Mouse (Mus musculus): ENCODE results near the gene Rhebl1. TPM values are rescaled to one million over a fixed set of nuclear protein-coding genes. Genes with fewer than 3 reads are reported as not detected.

Rhebl1 gene
- total and polyA plus RNA-seq, 3 experiments, result 0.69 to 3.6 (median 1.3) TPM

DNA sequence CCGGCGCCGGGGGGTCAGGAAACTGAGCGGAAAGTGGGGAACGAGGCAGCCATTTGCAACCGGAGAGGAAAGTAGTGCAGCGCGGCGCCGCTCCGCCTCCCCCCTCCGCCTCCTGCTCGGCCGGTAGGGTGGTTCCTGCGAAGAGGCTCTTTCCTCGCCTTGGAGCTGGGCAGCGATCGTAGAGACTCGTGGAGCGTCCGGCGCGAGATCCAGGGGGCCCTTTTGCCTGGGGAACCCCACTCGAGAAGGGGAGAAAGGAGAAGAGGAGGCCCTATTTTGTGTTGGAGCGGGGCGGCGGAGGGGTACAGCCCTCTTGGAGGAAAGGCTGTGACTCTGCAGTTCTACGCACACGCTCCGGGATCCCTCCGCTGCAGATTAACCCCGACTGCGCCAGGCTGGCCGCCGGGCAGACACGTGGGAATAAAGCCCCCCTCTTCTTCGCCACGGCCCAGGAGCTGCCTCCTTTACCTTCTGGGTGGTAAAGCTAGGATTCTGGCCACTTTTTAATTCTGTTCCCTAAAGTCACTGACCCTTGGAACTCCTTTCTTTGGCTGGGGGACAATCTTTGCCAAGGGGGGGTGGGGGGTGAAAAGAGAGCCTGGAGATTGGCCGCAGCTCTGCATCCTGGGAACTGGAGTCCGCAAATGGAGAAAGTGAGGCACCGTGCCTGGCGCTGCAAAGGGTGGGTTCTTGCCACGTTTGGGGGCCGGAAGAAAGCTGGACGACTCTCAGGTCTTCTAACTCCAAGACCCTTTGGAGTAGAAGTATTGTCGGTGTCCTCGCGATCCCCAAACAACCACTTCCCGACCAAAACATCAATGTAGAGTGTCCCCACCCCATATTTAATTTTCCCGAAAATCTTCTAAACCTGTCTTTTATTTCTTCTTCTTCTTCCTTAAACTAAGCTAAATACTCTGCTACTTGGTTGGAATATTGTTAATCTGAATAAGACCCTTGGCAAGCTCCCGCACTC lies 22.1 kb downstream of the Rhebl1 start:
- peak; percentile 94 for DNase-seq

DNA sequence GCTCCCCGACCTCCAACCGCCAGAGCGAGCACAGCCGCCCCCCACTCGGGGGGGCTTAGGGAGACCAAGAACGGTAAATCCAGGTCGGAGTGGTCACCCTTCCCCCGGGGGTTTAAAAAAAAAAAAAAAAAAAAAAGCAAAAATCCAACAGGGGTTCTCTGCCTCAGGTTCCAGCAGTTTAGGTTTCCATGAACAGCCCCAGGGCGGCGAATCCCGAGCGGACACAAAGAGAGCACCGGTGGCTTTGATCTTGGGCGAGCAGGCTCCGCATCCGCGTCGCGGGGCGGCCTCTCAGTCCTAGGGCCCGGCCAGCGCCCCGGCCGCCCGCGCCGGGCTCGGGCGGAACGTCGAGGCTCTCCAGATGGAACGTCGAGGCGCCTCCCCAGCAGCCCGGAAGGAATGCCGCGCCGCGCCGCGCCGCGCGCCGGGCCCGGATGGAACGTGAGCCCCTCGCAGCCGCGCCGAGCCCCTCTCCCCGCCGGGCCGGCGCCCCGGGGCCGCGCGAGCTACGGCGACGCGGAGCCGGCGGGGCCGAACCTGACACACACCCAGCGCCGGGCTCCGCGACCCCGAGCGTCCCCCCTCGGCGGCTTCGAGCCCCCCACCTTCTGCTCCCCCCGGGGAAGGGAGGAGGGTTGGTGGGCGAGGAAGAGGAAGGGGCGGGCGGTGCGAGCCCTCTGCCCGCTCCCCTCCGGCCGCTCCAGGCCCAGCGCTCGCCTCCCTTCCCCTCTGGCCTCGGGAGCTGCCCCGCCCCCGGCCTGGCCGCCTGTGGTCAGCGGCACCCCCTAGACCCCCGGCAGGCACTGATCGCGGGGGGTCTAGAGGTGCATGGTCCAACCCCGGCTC lies 23.0 kb downstream of the Rhebl1 start, which contains the start of gene Kmt2d:
Gene Kmt2d (minus strand): TSS at position 135 of the 846 bp plus-strand sequence.
- DNase-seq, result no peak

- peak; percentile 65 for DNase-seq
These were observed 23.9 kb downstream of the Rhebl1 start for GRCm38 (mm10) chr15:98870179-98871069.

GRCm38 (mm10) chr15:98869342-98870178 lies 24.8 kb downstream of the Rhebl1 start:
- DNase-seq, result peak; percentile 24

- no peak for DNase-seq
These were observed 25.8 kb downstream of the Rhebl1 start for GRCm38 (mm10) chr15:98868346-98869063.

DNA sequence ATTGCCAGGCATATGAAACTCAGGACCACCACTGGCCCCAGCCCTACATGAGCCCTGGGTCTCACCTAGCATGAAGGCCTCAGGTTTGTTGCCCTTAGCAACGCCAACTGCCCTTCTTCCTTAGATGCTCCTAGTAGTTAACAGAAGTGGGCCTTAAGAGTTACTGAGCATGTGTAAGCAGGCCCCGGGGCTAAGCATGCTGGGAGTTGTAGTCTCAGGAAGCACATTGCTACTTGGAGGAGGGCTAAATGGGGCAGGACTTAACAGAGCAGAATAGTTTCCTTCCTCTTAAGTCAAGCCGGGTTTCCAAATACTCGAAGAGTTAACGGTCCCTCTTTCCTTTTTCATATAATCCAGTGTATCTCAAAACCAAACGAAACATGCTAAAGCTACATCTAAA lies 27.0 kb downstream of the Rhebl1 start:
- peak; percentile 67 for DNase-seq

DNA sequence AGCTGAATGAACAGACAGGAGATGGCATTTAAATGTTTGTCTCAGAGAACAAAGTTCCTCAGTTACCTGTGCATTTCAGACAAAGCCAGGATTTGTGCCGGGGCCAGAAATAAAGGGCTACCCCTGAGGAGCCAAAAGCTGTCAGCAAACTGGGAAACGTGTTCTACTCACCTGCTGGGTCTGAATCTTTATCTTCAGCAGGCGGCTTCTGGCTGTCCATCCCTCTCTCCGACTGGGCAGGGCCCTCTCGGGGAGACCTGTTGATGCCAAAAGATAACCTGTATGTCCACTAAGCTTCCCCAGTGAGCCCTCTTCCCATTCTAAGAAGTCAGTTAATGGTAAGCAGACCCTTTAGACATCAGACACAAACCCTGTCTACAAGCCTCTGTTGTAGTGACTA lies 27.8 kb downstream of the Rhebl1 start:
- DNase-seq, result no peak

DNA sequence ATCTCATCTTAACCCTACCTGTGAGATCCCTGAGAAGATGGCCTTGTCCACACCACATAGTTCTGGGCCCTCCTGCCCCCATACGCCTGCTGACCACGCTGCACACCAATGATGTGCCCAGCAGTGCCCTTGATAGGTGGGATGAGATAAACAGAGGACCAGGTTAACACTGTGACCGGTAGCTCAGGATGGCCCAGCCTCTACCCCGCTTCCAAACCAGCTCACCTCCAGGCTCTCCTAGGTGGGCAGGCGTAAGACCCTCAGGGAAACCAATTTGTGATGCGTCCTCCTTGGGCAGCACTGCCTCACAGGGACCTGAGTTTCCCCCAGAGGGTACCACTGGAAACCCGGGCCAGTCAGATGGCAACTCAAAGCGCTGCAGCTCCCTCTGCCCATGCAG lies 28.6 kb downstream of the Rhebl1 start:
- no peak for DNase-seq

- no peak for DNase-seq
These were observed 29.4 kb downstream of the Rhebl1 start for GRCm38 (mm10) chr15:98864951-98865350.

GRCm38 (mm10) chr15:98863451-98863958 lies 30.8 kb downstream of the Rhebl1 start:
- DNase-seq, result no peak

DNA sequence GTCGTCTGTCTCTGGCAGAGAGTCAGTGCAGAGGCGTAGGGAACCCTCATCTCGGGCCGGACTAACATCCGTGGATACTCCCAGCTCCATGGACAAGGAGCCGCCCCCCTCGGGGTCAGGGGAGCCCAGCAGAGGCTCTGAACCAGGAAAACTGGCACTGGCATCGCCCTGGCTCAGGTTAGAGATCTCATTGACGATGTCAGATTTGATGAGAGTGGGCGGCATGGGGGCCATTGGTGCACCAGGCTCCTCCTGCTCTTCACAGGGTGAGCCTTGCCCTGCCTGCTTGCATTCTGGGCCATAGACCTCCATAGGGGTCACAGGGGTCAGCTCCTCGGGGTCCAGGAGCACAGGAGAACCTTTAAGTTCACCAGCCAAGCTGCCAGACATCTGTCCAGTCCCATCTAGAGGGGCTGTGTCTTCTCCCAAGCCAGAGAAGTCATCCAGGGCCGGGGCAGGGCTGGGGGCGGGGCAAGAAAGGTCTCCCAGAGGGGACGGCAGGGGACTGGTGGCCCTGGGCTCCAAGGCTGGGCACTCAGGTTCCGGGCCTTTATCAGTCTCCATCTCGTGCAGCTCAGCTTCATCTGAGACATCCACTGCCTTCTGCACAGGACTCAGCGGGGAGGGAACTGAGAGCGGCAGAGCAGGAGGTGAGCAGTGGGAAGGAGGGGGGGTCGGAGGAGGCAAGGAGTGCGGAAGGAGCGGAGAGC lies 32.5 kb downstream of the Rhebl1 start:
- DNase-seq, result no peak

DNA sequence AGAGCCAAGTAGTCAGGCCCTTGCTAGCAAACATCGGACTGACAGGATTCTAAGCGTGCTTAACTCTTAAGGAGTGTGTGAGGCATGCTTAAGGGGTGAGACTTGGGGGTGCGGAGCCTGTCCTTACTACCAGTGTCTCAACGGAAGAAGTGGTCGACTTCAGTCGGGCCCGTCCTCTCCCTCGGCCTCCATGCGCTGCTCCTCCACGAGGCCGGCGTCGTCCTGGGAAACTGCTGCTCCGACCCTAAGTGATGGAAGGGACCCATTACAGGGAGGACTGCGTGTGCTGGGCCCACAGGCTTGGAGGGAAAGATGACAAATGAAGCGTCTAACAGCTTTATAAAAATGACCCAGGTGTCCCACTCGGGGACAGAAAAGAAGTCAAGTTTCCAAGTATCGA lies 33.4 kb downstream of the Rhebl1 start:
- no peak for DNase-seq

DNA sequence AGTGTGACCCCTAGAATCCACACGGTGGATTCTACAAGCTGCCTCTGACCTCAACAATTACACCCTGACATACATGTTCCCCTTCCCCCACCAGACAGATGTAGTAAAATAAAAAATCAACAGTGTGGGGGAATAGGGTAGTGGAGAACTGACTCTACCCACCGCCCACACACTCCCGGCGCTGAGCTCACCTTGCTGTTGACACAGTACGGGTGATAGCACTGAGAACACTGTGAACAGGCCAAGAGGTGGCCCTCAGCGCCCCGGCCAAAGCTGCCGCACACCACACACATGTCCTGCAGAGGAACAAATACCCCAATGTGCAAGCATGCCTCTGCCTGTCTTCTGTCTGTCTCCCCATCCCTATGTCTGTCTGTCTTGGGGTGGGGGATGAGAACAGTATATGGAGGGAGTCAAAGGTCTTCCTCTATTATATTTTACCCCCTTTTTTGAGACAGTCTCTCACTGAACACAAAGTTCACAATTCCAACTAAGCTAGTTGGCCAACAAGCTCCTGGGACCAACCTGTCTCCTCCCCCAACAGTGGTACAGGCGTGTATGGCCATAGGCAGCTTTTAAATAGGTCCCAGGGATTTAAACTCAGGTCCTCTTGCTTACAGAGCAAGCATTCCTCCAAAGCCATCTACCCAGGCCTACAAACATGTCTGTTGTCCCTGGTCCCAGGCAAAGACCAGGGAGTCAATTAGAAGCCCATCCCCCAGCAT lies 34.9 kb downstream of the Rhebl1 start:
- DNase-seq, result no peak

GRCm38 (mm10) chr15:98854214-98854613 lies 40.1 kb downstream of the Rhebl1 start:
- DNase-seq, result no peak

DNA sequence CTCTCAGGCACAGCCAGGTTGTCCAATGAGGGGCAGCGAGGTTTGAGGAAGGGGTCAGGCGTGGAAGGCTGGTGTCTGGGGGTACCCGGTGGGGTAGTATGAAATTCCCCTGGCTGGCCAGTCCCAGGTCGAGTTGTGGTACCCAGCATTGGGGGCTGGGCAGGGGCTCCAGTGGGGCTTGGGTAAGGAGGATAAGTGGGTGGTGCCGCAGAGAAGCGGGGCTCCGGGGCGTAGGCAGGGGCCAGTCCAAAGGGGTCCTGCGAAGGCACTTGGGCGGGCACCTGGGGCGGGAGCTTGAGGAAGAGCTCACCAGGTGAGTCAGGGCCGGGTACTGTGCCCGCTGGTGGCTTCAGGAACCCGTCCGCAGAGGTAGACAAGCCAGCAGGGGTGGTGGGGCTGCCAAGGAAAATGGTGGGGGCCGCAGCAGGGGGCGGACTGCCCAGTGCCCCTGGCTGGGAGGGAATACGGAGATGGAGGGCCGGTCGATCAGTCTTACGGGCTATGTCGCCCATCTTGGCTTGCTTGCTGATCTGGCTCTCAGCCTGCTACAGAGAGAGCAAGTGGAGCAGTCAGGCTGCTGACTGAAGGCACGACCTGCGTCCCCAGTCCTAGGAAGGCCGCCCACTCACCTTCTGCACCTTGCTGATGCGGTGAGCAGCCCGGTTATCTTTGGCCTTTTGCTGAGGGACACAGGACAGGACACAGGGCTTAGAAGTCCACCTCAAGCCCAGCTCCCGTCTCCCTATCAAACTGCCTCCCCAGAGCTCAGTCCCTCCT lies 41.0 kb downstream of the Rhebl1 start:
- no peak for DNase-seq

DNA sequence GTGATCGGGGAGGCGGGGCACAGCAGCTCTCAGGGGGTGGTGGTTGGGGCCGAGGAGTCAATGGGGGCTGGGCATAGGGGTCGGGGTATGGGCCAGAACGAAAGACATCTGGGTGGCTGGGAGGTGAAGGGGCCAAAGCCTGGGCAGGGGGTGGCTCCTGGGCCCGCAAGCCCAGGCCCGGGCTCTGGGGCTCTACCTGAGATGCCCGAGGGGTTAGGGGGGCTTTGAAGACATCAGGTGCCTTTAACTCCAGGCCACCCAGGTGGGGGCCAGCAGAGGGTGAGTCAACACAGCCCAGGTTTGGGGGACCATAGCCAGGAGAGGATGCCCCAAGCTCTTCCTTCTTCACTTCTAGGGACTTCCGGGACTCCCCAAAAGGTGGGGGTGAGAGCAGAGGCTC lies 41.6 kb downstream of the Rhebl1 start:
- DNase-seq, result no peak

DNA sequence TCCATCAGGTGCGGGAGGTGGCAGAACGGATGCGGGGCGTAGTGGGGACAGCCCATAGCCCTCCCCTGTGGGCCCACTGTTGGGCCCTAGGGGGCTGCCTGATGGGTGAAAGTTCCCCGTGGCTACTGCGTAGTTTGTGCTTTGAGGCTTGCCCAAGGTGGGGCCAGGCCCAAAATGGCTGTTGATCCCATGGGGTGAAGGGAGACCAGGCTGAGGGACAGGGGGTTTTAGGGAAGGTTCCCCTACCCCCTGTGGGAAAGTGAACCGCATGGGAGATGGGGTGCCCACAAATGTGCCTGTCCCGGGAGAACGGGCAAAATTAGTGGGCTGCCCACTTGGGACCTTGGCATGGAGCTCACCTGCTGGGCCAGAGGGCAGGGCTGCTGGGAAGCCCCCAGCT lies 42.3 kb downstream of the Rhebl1 start:
- DNase-seq, result no peak
